Mouse (Mus musculus) embryonic stem cell, embryonic (primary cell): ENCODE data around the gene Ankrd61.

Experiments
- CTCF ChIA-PET, 4 experiments: fragments of 300-600 bp in 2 of 4; fragments of 350-600 bp in 2 of 4; sonication (Branson Sonifier 250); formaldehyde crosslinking; loops; one replicate each; lab custom pipeline; 2022; ENCODE audit warnings: inconsistent platforms in 2 of 4; lab: Charles Lee
- POLR2A ChIA-PET, 4 experiments: fragments of 300-600 bp in 2 of 4; fragments of 350-600 bp in 2 of 4; sonication (Branson Sonifier 250); formaldehyde crosslinking; loops; one replicate each; lab custom pipeline; 2022; ENCODE audit warnings: antibody characterized with exemption in 4 of 4, inconsistent platforms in 1 of 4; lab: Charles Lee

Ankrd61 gene

DNA sequence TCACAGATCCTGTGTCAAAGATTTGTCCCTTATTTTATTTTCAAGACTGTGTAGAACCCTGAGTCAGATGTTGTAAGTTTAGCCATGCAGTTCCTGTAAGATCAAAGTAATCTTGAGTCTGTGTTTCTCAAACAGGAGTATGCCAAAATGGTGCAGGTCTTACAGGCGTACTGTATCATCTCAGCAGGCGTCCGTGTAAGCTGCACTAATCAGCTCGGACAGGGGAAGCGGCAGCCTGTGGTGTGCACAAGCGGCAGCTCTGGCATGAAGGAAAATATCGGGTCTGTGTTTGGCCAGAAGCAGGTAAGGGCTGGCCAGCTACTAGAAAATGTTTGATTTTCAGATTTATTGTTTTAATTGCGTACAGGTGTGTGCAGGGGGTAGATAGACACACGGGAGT is 18.7 kb upstream of the Ankrd61 start:
- CTCF ChIA-PET, result interaction anchor here in 3 of 4 experiments (0.6 to 2.2 kb wide), 6 partner anchors 23 to 348 kb away, joined by 3 to 8 read pairs (median 4); no protein-coding TSS in a partner anchor
- POLR2A ChIA-PET, result interaction anchor here in 1 of 4 experiments (0.7 to 1.3 kb wide), 4 partner anchors 9 to 91 kb away, joined by 3 to 6 read pairs (median 4); partner anchors contain the start of gene Rsph10b

DNA sequence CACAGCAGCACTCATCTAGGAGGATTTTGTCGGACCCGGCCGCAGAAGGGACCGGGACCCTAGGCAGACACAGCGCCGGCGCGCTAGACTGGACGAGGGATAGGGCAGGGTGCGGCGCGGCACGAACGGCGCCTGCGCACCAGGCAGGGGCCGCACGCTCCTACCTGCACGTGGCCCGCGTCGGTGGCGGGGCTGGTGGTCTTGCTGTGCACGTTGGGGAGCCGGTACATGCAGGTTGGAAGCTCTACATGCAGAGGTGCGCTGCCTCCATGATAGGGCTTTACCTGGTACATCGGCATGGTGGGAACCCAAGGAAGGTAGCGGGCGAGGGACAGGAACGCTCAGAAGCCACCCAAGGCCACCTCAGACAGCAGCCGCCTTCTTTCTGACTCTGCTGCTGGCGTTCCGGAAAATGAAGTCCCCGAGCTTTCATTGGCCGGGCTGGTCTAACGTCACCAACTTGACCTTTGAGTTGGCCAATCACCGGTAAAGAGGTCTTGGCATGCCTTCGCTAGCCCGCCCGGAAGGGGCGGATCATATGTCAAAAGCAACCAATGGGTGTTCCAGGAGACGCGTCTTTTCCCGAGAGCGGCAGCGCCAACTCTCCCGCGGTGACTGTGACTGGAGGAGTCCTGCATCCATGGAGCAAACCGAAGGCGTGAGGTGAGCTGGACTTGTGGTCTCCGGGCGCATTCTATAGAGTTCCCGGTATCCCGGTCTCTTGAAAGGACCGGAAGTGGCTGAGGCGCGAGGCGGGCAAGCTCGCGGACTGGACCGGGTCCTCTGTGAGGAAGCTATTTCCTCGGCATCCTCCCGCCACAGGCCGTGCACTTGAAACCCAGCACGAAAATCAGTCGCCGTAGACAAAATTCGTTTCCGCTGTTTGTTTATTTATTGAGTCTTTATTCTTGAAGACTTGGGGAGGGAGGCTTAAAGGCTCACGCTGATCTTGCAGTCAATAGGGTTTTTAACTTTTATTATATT is 12.2 kb upstream of the Ankrd61 start, which contains the start of the genes Aimp2 and Pms2:
TSS of gene Aimp2 (minus strand) at position 431 of the 984 bp plus-strand sequence.
TSS of gene Pms2 (plus strand) at position 548 of the 984 bp plus-strand sequence.
- POLR2A ChIA-PET, result interaction anchor here (0.5 to 2.4 kb wide), 39 partner anchors 9 to 499 kb away, joined by 3 to 13 read pairs (median 4); partner anchors contain the start of genes Rsph10b (in 3 of the 4), Ankrd61 (in 2 of the 4), Ccz1 (in 2 of the 4) and Usp42 (in 2 of the 4)
- CTCF ChIA-PET, result interaction anchor here (0.6 to 1.5 kb wide), 16 partner anchors 10 to 807 kb away, joined by 3 to 6 read pairs (median 4); partner anchors contain the start of genes Ankrd61 (in 2 of the 4), Rsph10b (in 2 of the 4), Usp42 (in 2 of the 4) and Cyth3 (in 1 of the 4)

DNA sequence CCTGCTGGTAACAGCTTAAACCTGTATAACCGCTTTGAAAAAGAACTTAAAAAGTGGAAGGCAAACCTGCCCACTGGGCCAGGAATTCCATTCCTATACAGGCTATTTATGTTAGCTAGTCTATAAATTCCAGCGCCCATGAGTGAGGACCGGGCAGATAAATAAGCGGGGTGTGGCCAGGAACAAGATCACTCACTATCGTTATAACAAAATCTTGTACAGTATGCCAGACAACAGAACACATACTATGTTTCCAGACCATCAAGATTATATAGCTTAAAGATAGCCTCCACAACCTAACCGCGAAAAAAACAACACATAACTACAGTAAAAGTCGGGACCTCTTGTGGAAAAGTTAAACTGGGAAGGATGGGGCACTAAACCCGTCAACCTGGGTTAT is 11.4 kb upstream of the Ankrd61 start:
- POLR2A ChIA-PET, result interaction anchor here in 3 of 4 experiments (0.8 to 2.4 kb wide), 20 partner anchors 8 to 314 kb away, joined by 3 to 13 read pairs (median 5); partner anchors contain the start of genes Usp42 (in 2 of the 3), Ankrd61 (in 1 of the 3), Ccz1 (in 1 of the 3) and Cyth3 (in 1 of the 3)
- CTCF ChIA-PET, result interaction anchor here in 2 of 4 experiments (1.0 to 1.5 kb wide), 4 partner anchors 9 to 534 kb away, joined by 3 to 4 read pairs (median 3); no protein-coding TSS in a partner anchor

DNA sequence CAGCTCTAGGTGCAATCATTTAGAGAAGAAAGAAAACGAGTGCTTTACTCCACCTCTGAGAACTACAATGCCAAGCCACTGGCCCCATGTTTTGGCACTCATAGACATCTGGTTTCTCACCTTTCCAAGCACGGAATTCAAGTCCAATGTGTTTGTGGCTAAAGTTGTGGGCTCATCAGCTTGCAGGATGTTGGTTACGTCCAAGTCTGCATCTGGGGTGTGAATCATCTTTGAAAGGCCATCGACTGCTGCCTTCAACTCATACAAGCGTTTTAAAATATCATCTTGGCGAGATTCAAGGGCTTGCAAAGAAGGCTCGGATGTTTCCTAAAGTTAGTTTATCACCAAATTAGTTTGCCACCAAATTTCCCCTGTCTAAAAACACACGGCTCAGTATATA is 8.9 kb upstream of the Ankrd61 start:
- ChIA-PET CTCF (interaction anchor here in 1 of 4 experiments (1.3 kb wide), 1 partner anchor 339 kb away, joined by 4 read pairs; no protein-coding TSS in a partner anchor), POLR2A (interaction anchor here in 2 of 4 experiments (0.5 to 2.3 kb wide), 6 partner anchors 15 to 346 kb away, joined by 3 to 8 read pairs (median 4); partner anchors contain the start of gene Ccz1 (in 1 of the 2))

DNA sequence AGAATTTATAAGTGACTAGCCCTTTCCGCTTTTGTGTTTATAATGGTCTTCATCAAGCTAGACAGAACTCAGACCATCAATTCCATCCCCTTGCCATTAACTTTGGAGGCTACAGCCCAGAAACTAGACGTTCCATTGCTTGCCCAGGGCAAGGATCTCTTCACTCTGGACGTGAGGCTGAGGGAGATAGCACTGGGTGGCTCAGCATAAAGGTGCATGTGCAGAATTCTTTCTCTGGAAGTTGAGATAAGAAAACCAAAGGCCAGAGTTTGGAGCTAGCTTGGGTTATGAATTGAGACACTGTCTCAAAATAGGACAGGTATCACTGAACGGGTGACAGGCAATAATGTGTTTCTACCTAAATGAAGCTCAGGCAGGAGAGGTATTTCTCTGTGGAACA is 6.3 kb upstream of the Ankrd61 start:
- CTCF ChIA-PET, result interaction anchor here in 1 of 4 experiments (1.1 kb wide), 1 partner anchor 528 kb away, joined by 3 read pairs; no protein-coding TSS in a partner anchor

DNA sequence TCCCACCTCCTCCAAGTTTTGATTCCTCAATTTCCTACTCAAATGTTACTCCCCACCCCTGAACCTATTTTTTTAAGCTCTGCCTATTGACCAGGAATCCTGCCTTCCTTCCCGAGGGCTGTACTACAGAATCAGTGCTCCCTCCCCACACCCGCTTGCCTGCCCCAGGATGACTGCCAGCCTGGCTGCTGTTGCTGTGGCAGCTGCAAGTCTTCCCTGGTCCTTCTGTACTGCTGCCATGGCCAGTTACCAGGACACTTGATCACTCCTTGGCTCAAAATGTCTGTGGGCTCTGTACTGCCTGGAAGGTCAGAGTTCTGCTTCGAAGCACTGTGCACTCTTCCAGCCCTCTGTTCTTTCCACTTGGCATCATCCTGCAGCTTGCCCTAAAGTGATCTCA is 4.6 kb upstream of the Ankrd61 start:
- CTCF ChIA-PET, result no interaction called here
- POLR2A ChIA-PET, result interaction anchor here in 2 of 4 experiments (0.5 to 4.4 kb wide), 10 partner anchors 9 to 437 kb away, joined by 3 to 22 read pairs (median 4); partner anchors contain the start of genes Rsph10b (in 1 of the 2) and Usp42 (in 1 of the 2)

More for the DNA sequence above, 6.3 kb upstream of the Ankrd61 start:
- POLR2A ChIA-PET, result interaction anchor here in 2 of 4 experiments (0.6 to 2.3 kb wide), 7 partner anchors 10 to 357 kb away, joined by 3 to 8 read pairs (median 3); partner anchors contain the start of gene Usp42 (in 1 of the 2)

DNA sequence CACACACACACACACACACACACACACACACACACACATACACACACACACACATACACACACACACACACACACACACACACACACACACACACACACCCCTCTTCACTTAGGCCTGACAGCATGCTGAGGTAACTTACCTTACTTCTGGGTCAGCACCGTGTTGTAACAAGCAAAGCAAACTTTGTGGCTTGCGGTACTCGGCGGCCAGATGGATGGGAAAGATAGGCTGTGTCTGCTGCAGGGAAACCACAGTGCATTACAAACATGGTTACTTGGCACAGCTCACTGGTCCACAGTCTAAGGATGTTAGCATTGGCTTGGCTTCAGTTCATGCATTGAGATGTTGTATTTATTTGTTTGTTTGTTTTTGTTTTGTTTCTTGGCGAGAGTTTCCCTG is 4.1 kb downstream of the Ankrd61 start:
- ChIA-PET POLR2A (interaction anchor here in 2 of 4 experiments (0.8 to 3.6 kb wide), 6 partner anchors 8 to 336 kb away, joined by 3 to 22 read pairs (median 4); partner anchors contain the start of genes Aimp2 (in 1 of the 2), Pms2 (in 1 of the 2) and Usp42 (in 1 of the 2)), CTCF (interaction anchor here in 1 of 4 experiments (1.6 to 1.7 kb wide), 2 partner anchors 24 to 106 kb away, joined by 5 read pairs; no protein-coding TSS in a partner anchor)

DNA sequence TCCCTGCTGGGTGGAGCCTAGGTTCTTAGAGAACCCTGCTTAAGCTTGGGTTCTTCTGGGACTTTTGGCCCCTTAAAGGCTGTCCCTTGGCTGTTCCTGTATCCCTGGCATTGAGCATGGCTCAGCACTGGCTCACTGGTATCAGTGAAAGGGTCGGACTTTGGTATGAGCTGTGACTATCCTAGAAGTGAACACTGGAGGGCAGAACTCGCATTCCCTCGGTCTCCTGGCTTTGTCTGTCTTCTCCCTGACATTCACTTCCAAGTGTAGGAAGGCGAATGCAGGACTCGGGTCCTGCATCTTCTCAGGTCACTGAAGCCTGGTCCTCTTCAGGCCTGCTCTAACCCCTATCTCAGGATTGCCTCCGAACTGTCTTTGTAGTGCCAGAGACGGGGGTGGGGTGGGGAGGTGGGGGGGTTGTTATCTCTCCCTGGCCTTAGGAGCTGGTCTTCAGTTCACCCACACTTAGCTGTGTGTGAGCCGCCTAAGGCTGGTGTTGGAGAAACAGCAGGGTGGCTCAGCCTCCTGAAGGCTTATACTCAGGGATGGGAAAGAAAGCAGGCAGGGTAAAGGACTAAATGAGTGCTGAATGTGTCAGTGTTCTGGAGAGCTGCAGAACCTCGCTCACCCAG is 5.1 kb downstream of the Ankrd61 start:
- ChIA-PET CTCF (interaction anchor here in 1 of 4 experiments (1.0 to 1.7 kb wide), 4 partner anchors 9 to 107 kb away, joined by 3 to 5 read pairs (median 4); no protein-coding TSS in a partner anchor), POLR2A (interaction anchor here in 2 of 4 experiments (0.6 to 3.6 kb wide), 11 partner anchors 9 to 341 kb away, joined by 3 to 22 read pairs (median 4); partner anchors contain the start of genes Usp42 (in 2 of the 2), Aimp2 (in 1 of the 2) and Pms2 (in 1 of the 2))

DNA sequence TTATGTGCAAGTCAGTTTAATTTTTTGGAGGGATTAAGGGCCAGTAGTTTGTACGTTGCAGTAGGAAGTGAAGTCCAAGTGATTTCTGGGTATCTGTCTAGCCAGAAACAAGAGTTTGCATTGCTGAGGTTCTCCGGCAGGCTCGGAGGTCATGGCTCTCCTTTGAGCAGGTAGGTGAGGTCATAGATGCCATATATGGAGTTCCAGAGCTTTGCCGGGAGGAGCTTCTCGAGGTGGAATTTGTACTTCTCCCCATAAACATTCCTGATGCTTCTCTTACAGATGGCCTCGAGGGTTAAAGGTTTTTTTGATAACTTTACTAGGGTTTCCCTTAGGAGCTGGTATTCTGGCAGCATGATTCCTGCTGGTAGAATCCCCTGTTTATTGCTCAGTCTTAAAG is 6.7 kb downstream of the Ankrd61 start:
- ChIA-PET CTCF (interaction anchor here in 3 of 4 experiments (0.5 to 1.5 kb wide), 5 partner anchors 85 to 835 kb away, joined by 3 to 14 read pairs (median 4); no protein-coding TSS in a partner anchor), POLR2A (interaction anchor here in 2 of 4 experiments (0.6 to 3.6 kb wide), 12 partner anchors 8 to 1092 kb away, joined by 3 to 22 read pairs (median 4); partner anchors contain the start of genes Aimp2 (in 1 of the 2) and Pms2 (in 1 of the 2))

DNA sequence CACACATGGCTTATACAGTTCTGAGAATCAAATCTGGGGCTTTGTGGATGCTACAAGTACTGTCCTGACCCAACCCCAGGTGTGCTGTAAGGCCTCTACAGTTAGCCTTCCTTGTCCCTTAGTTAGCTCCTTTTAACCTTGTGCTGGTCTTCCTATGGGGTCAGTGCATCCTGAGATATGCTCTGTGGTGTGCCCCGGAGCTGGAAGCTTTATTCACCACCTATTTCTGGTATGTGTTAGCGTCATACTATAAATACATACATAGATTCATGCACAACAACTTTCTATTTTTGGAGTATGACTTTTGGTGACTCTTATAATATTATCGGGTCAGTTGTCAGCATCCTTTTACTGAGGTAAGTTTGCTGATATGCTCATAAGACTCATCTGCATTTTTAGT is 12.2 kb downstream of the Ankrd61 start:
- POLR2A ChIA-PET, result interaction anchor here in 2 of 4 experiments (0.9 to 1.4 kb wide), 3 partner anchors 11 to 107 kb away, joined by 3 to 4 read pairs (median 4); no protein-coding TSS in a partner anchor
- CTCF ChIA-PET, result no interaction called here

DNA sequence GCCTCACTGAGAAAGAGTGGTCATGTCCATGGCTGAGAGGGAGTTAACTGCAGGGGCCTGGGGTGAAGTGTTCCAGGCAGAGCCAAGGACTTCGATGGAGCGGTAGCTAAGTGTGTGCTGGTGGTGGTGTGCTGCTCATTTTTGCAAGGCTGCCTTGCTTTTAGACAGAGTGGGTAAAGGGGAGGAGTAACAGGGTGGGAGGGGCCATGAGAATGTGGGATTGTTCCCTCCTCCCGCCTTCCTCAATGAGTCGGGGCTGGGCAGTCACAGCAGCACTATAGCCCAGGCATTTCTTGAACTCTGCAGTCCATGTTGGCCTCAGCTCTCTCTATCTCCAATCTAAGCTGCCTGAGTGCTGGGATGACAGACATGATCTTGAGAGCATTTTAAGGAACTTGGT is 22.9 kb downstream of the Ankrd61 start:
- POLR2A ChIA-PET, result interaction anchor here in 3 of 4 experiments (0.6 to 1.7 kb wide), 7 partner anchors 10 to 893 kb away, joined by 3 to 6 read pairs (median 4); partner anchors contain the start of genes Trrap (in 1 of the 3) and Usp42 (in 1 of the 3)
- CTCF ChIA-PET, result interaction anchor here in 1 of 4 experiments (0.6 kb wide), 1 partner anchor 138 kb away, joined by 5 read pairs; no protein-coding TSS in a partner anchor

DNA sequence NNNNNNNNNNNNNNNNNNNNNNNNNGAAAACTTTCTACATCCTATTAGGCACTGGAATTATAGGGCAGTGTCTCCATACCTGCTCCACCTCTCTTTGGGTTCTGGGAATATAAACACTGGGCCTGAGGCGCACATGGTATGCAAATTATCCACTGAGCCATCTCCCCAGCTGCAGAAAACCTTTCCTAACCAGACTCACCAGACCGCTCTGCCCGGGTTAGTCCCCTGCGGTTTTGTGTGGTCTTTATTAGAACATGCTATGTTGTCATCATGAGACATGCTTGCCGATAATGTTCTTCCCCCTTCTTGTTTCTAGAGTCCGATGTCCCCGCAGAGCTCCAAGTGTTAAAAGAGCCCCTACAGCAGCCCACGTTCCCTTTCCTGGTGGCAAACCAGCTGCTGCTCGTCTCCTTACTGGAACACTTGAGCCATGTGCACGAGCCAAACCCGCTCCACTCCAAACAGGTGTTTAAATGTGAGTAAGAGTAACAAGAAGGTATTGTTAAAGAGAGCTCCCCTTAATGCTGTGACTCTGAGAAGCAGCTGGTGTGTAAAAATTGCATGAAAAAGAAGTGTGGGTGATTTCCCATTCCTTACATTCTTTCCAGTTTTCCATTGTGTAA is 25.8 kb downstream of the Ankrd61 start:
- ChIA-PET POLR2A (interaction anchor here in 2 of 4 experiments (0.8 to 2.2 kb wide), 5 partner anchors 20 to 139 kb away, joined by 3 to 13 read pairs (median 4); partner anchors contain the start of gene Usp42 (in 1 of the 2)), CTCF (interaction anchor here in 2 of 4 experiments (1.0 to 1.6 kb wide), 4 partner anchors 26 to 139 kb away, joined by 3 to 5 read pairs (median 4); partner anchors contain the start of genes Ankrd61 (in 1 of the 2) and Usp42 (in 1 of the 2))
